Mouse (Mus musculus): ENCODE data around the gene Auts2.

DNA sequence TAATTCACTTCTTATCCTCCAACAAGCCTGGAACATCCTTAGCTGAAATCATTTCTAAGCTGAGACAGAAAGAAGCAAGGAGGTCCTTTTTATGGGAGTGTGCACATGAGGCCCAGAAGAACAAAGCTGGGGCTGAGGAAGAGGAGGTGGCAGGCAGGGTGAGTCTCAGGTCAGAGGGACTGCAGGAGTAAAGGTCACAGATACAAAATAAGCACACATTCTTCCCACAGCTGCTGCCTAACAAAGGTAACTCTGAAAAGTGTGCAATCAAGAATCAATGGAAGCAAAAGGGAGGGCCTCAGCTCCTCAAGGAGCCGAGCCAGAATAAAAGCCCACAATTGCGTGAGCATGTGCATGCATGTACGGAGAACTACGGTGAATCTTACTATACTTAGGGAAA, 51.6 kb downstream of the Auts2 start:
- TF ChIP-seq POLR2A (IDR thresholded peaks at IDR 0.05; ENCODE audit: borderline replicate concordance, extremely low read depth, low read depth, low read length): no peak
- TF ChIP-seq CTCF (IDR thresholded peaks at IDR 0.05; ENCODE audit: insufficient read depth, low read length): no peak

Data from lung, adult 2 months (tissue).